Mouse (Mus musculus): Measurements from ENCODE around the gene Wnt2b. TPM values are rescaled to one million over a fixed set of nuclear protein-coding genes. Genes with fewer than 3 reads are reported as not detected.

The Wnt2b gene
- polyA plus RNA-seq (2012; rRNA removed) = 3.0 and 3.6 TPM in 2 replicates

DNA sequence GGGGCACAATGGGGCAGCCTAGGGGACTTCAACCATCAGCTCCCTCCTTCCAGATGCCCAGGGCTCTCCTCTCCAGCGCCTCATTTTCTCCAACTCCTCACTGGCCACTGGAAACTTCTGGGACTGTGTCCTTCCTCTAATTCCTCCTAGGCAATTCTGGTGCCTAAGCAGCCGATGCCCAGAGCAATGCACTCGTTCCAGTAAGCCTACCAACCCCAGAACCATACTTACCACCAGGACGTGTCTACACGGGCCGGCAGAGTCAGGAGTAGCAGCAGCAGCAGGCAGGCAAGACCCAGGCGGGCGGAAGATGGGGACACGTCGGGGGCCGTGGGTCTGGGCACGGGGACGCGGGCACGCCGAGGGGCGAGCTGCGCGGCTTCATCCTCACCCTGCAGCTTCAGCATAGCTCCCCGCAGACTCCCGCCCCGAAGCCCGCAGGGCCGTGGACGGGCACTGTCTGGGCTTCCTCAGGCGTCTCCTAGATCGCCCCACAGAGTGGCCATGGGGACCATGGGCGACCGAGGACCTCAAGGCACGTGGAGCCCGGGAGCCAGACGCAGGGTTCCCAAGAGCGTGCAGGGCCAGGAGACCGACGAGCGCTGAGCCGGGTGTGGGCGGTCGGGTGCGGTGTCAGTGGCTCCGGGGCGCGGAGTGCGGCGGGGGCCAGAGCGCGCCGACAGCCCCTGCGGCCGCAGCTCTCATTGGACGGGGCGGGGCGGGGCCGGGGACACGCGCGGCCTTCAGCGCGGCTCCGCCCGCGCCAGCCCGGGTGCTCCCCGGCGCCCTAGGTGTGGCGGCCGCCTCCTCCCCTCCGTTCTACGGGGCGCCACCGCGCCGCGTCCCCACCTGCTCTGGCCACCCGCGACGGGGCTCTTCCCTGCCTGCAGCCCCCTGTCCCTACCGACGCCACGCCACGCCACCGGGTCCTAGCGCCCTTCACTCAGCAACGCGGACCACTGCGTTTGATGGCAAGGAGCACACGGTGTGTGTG lies at the start of gene Wnt2b:
Wnt2b (minus strand) TSS at position 856 of the 994 bp plus-strand sequence.

Other genes with a start within 250 kb of the Wnt2b start
- gene Ppm1j, start 180.9 kb downstream of the Wnt2b start, polyA plus RNA-seq (2012; rRNA removed) = 1.2 and 1.6 TPM in 2 replicates
- gene Fam19a3, start 180.1 kb downstream of the Wnt2b start, polyA plus RNA-seq (2012; rRNA removed) = 0.11 and 0.27 TPM in 2 replicates
- 72.9 and 101 TPM in 2 replicates for gene Rhoc, start 173.5 kb downstream of the Wnt2b start, polyA plus RNA-seq (2012; rRNA removed)
- 12.4 and 22.2 TPM in 2 replicates for gene Mov10, start 143.4 kb downstream of the Wnt2b start, polyA plus RNA-seq (2012; rRNA removed)
- 15.5 and 16.6 TPM in 2 replicates for gene St7l, start 97.9 kb downstream of the Wnt2b start, polyA plus RNA-seq (2012; rRNA removed)
- 53.1 and 103 TPM in 2 replicates for gene Capza1, start 97.4 kb downstream of the Wnt2b start, polyA plus RNA-seq (2012; rRNA removed)
- 17.8 and 17.9 TPM in 2 replicates for gene Cttnbp2nl, start 91.2 kb upstream of the Wnt2b start, polyA plus RNA-seq (2012; rRNA removed)
- not detected in 2 replicates for gene 4930564D02Rik, start 104.9 kb upstream of the Wnt2b start, polyA plus RNA-seq (2012; rRNA removed)

Measured in central nervous system, embryonic 11.5 days (tissue).